Mouse (Mus musculus): ENCODE measurements at regions not wholly inside any gene's neighbourhood (a gene's known extent, or its start where the extent isn't known, plus 50 kb on each side); places are given as distances from the start of the nearest gene placed in this dataset.

GRCm38 (mm10) chr2:6263565-6263964 is 50.7 kb upstream of the Echdc3 start:
- Histone ChIP-seq H3K4me1 (peaks cover 10% of the 10 kb centered on the region), H3K36me3 (no peaks in the 10 kb centered on the region), H3K4me3 (replicated peaks) (no peak overlapping the region), H3K27me3 (no peaks in the 10 kb centered on the region), H3K27ac (replicated peaks) (no peak overlapping the region), H3K4me2 (replicated peaks) (no peak overlapping the region), H3K9me3 (replicated peaks) (0 out of 2 replicates have a peak, but pooled peaks cover 3% of the 10 kb centered on the region), H3K9ac (no peak overlapping the region)
- no peak for ATAC-seq (ENCODE audit: insufficient number of reproducible peaks, low FRiP score, low TSS enrichment, low read depth)
- 90% methylated on average over 4 of the region's 4 CpGs for WGBS

GRCm38 (mm10) chr2:6264085-6264783 is 51.4 kb upstream of the Echdc3 start:
- H3K27me3 ChIP-seq, result no peaks in the 10 kb centered on the region
- peaks cover 10% of the 10 kb centered on the region for H3K4me1 ChIP-seq
- H3K9me3 ChIP-seq (replicated peaks), result 0 out of 2 replicates have a peak, but pooled peaks cover 3% of the 10 kb centered on the region
- H3K9ac ChIP-seq, result no peak overlapping the region
- no peaks in the 10 kb centered on the region for H3K36me3 ChIP-seq
- WGBS, result 76% methylated on average over 8 of the region's 8 CpGs
- no peak for ATAC-seq (ENCODE audit: insufficient number of reproducible peaks, low FRiP score, low TSS enrichment, low read depth)
- H3K4me3 ChIP-seq (replicated peaks), result no peak overlapping the region
- H3K4me2 ChIP-seq (replicated peaks), result no peak overlapping the region
- H3K27ac ChIP-seq (replicated peaks), result no peak overlapping the region

GRCm38 (mm10) chr2:6265117-6265516 is 52.3 kb upstream of the Echdc3 start:
- 0 out of 2 replicates have a peak, but pooled peaks cover 3% of the 10 kb centered on the region for H3K9me3 ChIP-seq (replicated peaks)
- H3K4me2 ChIP-seq (replicated peaks), result no peak overlapping the region
- no peak overlapping the region for H3K4me3 ChIP-seq (replicated peaks)
- no peaks in the 10 kb centered on the region for H3K27me3 ChIP-seq
- H3K4me1 ChIP-seq, result peaks cover 10% of the 10 kb centered on the region
- no peaks in the 10 kb centered on the region for H3K36me3 ChIP-seq
- H3K9ac ChIP-seq, result no peak overlapping the region
- WGBS, result 51% methylated on average over 3 of the region's 3 CpGs
- ATAC-seq (ENCODE audit: insufficient number of reproducible peaks, low FRiP score, low TSS enrichment, low read depth), result no peak
- H3K27ac ChIP-seq (replicated peaks), result no peak overlapping the region

GRCm38 (mm10) chr2:6267066-6267465 is 54.2 kb upstream of the Echdc3 start:
- Histone ChIP-seq H3K27ac (replicated peaks) (peak overlapping the region; percentile 22; the same call in 1 of the 2 replicates), H3K9me3 (replicated peaks) (0 out of 2 replicates have a peak, but pooled peaks cover 3% of the 10 kb centered on the region), H3K4me2 (replicated peaks) (no peak overlapping the region), H3K27me3 (no peaks in the 10 kb centered on the region), H3K4me3 (replicated peaks) (no peak overlapping the region), H3K36me3 (no peaks in the 10 kb centered on the region), H3K9ac (no peak overlapping the region), H3K4me1 (peaks cover 7% of the 10 kb centered on the region; the same call in 1 of the 2 replicates)
- 47% methylated on average over 6 of the region's 6 CpGs for WGBS
- ATAC-seq (ENCODE audit: insufficient number of reproducible peaks, low FRiP score, low TSS enrichment, low read depth), result no peak

- ATAC-seq (ENCODE audit: insufficient number of reproducible peaks, low FRiP score, low TSS enrichment, low read depth), result peak; percentile 80; the same call in 1 of the 2 replicates
- no peak overlapping the region for H3K9ac ChIP-seq
- 31% methylated on average over 9 of the region's 9 CpGs for WGBS
These were observed 54.7 kb upstream of the Echdc3 start for GRCm38 (mm10) chr2:6267537-6267936.

GRCm38 (mm10) chr2:6272514-6272913 is 50.0 kb upstream of the Usp6nl start:
- H3K4me1 ChIP-seq, result peaks cover 3% of the 10 kb centered on the region; the same call in 1 of the 2 replicates
- no peaks in the 10 kb centered on the region for H3K9me3 ChIP-seq (replicated peaks)
- ATAC-seq (ENCODE audit: insufficient number of reproducible peaks, low FRiP score, low TSS enrichment, low read depth), result no peak
- no peak overlapping the region for H3K4me3 ChIP-seq (replicated peaks)
- H3K27ac ChIP-seq (replicated peaks), result no peak overlapping the region
- H3K27me3 ChIP-seq, result no peaks in the 10 kb centered on the region
- 82% methylated on average over 2 of the region's 2 CpGs for WGBS
- no peaks in the 10 kb centered on the region for H3K36me3 ChIP-seq
- no peak overlapping the region for H3K4me2 ChIP-seq (replicated peaks)
- no peak overlapping the region for H3K9ac ChIP-seq

More at GRCm38 (mm10) chr2:6267537-6267936, 54.7 kb upstream of the Echdc3 start:
- Histone ChIP-seq H3K4me1 (peaks cover 7% of the 10 kb centered on the region; the same call in 1 of the 2 replicates), H3K9me3 (replicated peaks) (0 out of 2 replicates have a peak, but pooled peaks cover 3% of the 10 kb centered on the region), H3K4me3 (replicated peaks) (no peak overlapping the region), H3K4me2 (replicated peaks) (no peak overlapping the region), H3K27me3 (no peaks in the 10 kb centered on the region), H3K27ac (replicated peaks) (peak overlapping the region; percentile 22; the same call in 1 of the 2 replicates), H3K36me3 (no peaks in the 10 kb centered on the region)

Measured in embryonic facial prominence, embryonic 15.5 days (tissue).